Mouse (Mus musculus) adrenal gland (tissue): ENCODE results near the gene Tgfb3.

ENCODE experiments used
- intact Hi-C: fragments of 180-260 bp; cut with DNase I; formaldehyde crosslinking; loops from one replicate; pipeline ENCODE4 v1.15.1; 2025
- long read RNA-seq, 2 experiments: library from polyadenylated mRNA; unstranded; transcript quantifications; one replicate each; pipeline ENCODE4 v2.0.0; 2020; ENCODE audit warnings: borderline replicate concordance in 1 of 2; ENCODE audit not compliant: insufficient replicate concordance in 1 of 2

The Tgfb3 gene
- long read RNA-seq, experiment 1, partial matches to known transcripts = 2 of 3 reads
- long read RNA-seq, experiment 1, other reads (novel, unspliced or antisense) = 0 of 3 reads
- long read RNA-seq, experiment 2, partial matches to known transcripts = 3 of 5 reads
- long read RNA-seq, experiment 2, other reads (novel, unspliced or antisense) = 0 of 5 reads

GRCm38 (mm10) chr12:86078553-86079201 lies at the start of gene Tgfb3:
Gene Tgfb3, minus strand, starts transcription at chr12:86079041.
- intact Hi-C loops = loop anchor here (1.0 kb wide), 1 partner anchor 54 kb away; no protein-coding TSS in a partner anchor

GRCm38 (mm10) chr12:86128122-86128521 lies 49.3 kb upstream of the Tgfb3 start:
- intact Hi-C loops = no loop called here

GRCm38 (mm10) chr12:86124016-86124415 lies 45.2 kb upstream of the Tgfb3 start:
- intact Hi-C loops = no loop called here

GRCm38 (mm10) chr12:86116295-86116835 lies 37.5 kb upstream of the Tgfb3 start:
- intact Hi-C loops = no loop called here

GRCm38 (mm10) chr12:86110637-86111036 lies 31.8 kb upstream of the Tgfb3 start:
- intact Hi-C loops = no loop called here

- intact Hi-C loops = no loop called here
Observed at GRCm38 (mm10) chr12:86109531-86109930, 30.7 kb upstream of the Tgfb3 start.

GRCm38 (mm10) chr12:86107645-86108044 lies 28.8 kb upstream of the Tgfb3 start:
- intact Hi-C loops = no loop called here

GRCm38 (mm10) chr12:86106086-86106485 lies 27.2 kb upstream of the Tgfb3 start:
- intact Hi-C loops = no loop called here

- intact Hi-C loops = no loop called here
Observed at GRCm38 (mm10) chr12:86105546-86105945, 26.7 kb upstream of the Tgfb3 start.

- intact Hi-C loops = no loop called here
Observed at GRCm38 (mm10) chr12:86104297-86104696, 25.5 kb upstream of the Tgfb3 start.

- intact Hi-C loops = no loop called here
Observed at GRCm38 (mm10) chr12:86103852-86104251, 25.0 kb upstream of the Tgfb3 start.

- intact Hi-C loops = no loop called here
Observed at GRCm38 (mm10) chr12:86103391-86103790, 24.6 kb upstream of the Tgfb3 start.

- intact Hi-C loops = no loop called here
Observed at GRCm38 (mm10) chr12:86102686-86103085, 23.8 kb upstream of the Tgfb3 start.

GRCm38 (mm10) chr12:86100711-86101110 lies 21.9 kb upstream of the Tgfb3 start:
- intact Hi-C loops = no loop called here

- intact Hi-C loops = no loop called here
Observed at GRCm38 (mm10) chr12:86097781-86098180, 18.9 kb upstream of the Tgfb3 start.

GRCm38 (mm10) chr12:86095806-86096205 lies 17.0 kb upstream of the Tgfb3 start:
- intact Hi-C loops = no loop called here

GRCm38 (mm10) chr12:86094075-86094474 lies 15.2 kb upstream of the Tgfb3 start:
- intact Hi-C loops = no loop called here

GRCm38 (mm10) chr12:86091601-86092132 lies 12.8 kb upstream of the Tgfb3 start:
- intact Hi-C loops = no loop called here

- intact Hi-C loops = no loop called here
Observed at GRCm38 (mm10) chr12:86090764-86091163, 11.9 kb upstream of the Tgfb3 start.

GRCm38 (mm10) chr12:86088042-86088441 lies 9.2 kb upstream of the Tgfb3 start:
- intact Hi-C loops = no loop called here

- intact Hi-C loops = no loop called here
Observed at GRCm38 (mm10) chr12:86086550-86086949, 7.7 kb upstream of the Tgfb3 start.

- intact Hi-C loops = no loop called here
Observed at GRCm38 (mm10) chr12:86085873-86086272, 7.0 kb upstream of the Tgfb3 start.
